Mouse (Mus musculus) forebrain, postnatal 0 days (tissue): Measurements from ENCODE around the gene Rufy3. TPM values are rescaled to one million over a fixed set of nuclear protein-coding genes. Genes with fewer than 3 reads are reported as not detected.

Experiments
- ATAC-seq: fragments of 200-750 bp; cut with Nextera tagmentation; 2 replicates; pipeline ENCODE4 v1.8.0; 2017; ENCODE audit warnings: mild to moderate bottlenecking, moderate library complexity
- DNase-seq: peaks from one replicate; pipeline ENCODE4 v3.0.0-alpha.2; 2015
- H3K27ac ChIP-seq: fragments of 300-500 bp; sonication (generic); 2 replicates; pipeline ENCODE4 v1.5.1; 2014; ENCODE audit warnings: low read depth, mild to moderate bottlenecking, antibody characterized with exemption, low read length, moderate library complexity, mixed read lengths
- H3K27me3 ChIP-seq: fragments of 300-500 bp; sonication (generic); 2 replicates; pipeline ENCODE4 v1.6.1; 2014; ENCODE audit warnings: mild to moderate bottlenecking, low read length, mixed read lengths; ENCODE audit not compliant: insufficient read depth
- H3K36me3 ChIP-seq: fragments of 300-500 bp; sonication (generic); 2 replicates; pipeline ENCODE4 v1.6.1; 2014; ENCODE audit warnings: mild to moderate bottlenecking, moderate library complexity; ENCODE audit not compliant: insufficient read depth
- H3K4me1 ChIP-seq: fragments of 300-500 bp; sonication (generic); 2 replicates; pipeline ENCODE4 v1.6.1; 2014; ENCODE audit warnings: antibody characterized with exemption; ENCODE audit not compliant: insufficient read depth
- H3K4me2 ChIP-seq: fragments of 300-500 bp; sonication (generic); 2 replicates; pipeline ENCODE4 v1.6.1; 2014; ENCODE audit warnings: low read depth, mild to moderate bottlenecking, moderate library complexity
- H3K4me3 ChIP-seq: fragments of 300-500 bp; sonication (generic); 2 replicates; pipeline ENCODE4 v1.5.1; 2014; ENCODE audit warnings: low read depth, low read length, mixed read lengths
- H3K9ac ChIP-seq: fragments of 300-500 bp; sonication (generic); 2 replicates; pipeline ENCODE4 v1.6.1; 2014; ENCODE audit warnings: mild to moderate bottlenecking
- H3K9me3 ChIP-seq: fragments of 300-500 bp; sonication (generic); 2 replicates; pipeline ENCODE4 v1.6.1; 2016; ENCODE audit warnings: low read length
- CTCF ChIP-seq: sonication (generic); IDR thresholded peaks from 2 replicates; pipeline ENCODE4 v1.5.1; 2016; ENCODE audit warnings: antibody characterized with exemption, control low read depth, low read depth
- WGBS: fragments of 180-500 bp; shearing (Covaris S2); extraction: QIAGEN DNeasy Blood & Tissue Kit; methylation state at CpG from one replicate; pipeline ENCODE4 v1.1.7; 2014; 5-methylcytosine and 5-hydroxymethylcytosine counted together
- polyA plus RNA-seq: library from polyadenylated mRNA; unstranded; fragments of >200 nt; fragmentation: Nextera tagmentation; extraction: Ambion mirVana; gene quantifications from 2 replicates; pipeline ENCODE4 v1.2.1, GENCODE M21; 2015
- total RNA-seq: library from RNA; depleted of rRNA; stranded (reverse); fragments of >200 nt; gene quantifications from 2 replicates; pipeline ENCODE4 v1.2.3, GENCODE M21; 2014

The Rufy3 gene
- total and polyA plus RNA-seq, 2 experiments from 2014 or later, result 214 to 319 TPM

DNA sequence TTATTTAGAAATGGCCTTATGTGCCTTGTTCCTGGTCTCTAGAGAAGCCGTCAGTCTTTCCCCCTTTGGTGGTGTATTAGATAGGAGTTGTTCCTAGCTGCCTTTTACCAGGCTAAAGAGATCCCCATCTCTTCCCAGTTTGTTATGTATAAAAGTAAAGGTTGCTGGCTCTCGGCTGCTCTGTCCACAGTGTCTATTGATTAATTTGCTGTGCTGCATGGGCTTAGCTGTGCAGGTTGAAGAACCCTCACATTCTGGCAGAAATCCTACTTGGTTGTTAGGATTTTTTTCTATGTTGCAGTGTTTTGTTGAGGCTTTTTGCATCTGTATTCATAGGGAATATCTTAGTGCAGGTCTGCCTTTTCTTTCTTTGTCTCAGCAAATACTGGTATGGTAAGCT lies 37.2 kb downstream of the Rufy3 start:
- WGBS, result 82% methylated on average over 2 of the region's 2 CpGs
- no peak overlapping the region for H3K27ac ChIP-seq
- no peak for TF ChIP-seq CTCF

DNA sequence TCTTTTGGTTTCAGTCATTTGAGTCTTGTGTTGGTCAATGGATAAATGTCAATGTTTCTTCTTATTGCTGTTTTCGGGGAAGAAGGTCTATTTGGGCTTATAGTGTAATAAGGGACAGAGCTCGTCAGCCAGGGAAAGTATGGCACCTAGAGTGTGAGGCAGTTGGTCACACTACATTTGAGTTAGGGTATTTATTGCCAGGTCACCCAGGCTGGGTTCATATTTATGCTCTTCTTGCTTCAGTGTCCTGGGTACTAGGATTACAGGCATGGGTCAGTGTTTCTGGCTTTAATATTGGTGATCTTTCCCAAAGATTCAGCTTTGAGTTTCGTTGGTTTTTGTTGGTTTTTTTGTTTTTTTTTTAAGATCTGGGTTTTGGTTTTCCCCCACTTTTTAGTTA lies 37.9 kb downstream of the Rufy3 start:
- no peak overlapping the region for H3K4me3 ChIP-seq
- ATAC-seq, result no peak
- H3K9ac ChIP-seq, result no peak overlapping the region
- H3K27ac ChIP-seq, result no peak overlapping the region
- no peaks in the 10 kb centered on the region for H3K27me3 ChIP-seq
- no peak for DNase-seq
- H3K4me2 ChIP-seq, result no peak overlapping the region
- H3K9me3 ChIP-seq, result no peaks in the 10 kb centered on the region
- peaks cover 13% of the 10 kb centered on the region; the same call in 1 of the 2 replicates for H3K36me3 ChIP-seq
- H3K4me1 ChIP-seq, result no peaks in the 10 kb centered on the region
- no peak for TF ChIP-seq CTCF
- WGBS, result 88% methylated on average over 3 of the region's 3 CpGs

More for the DNA sequence above, 37.2 kb downstream of the Rufy3 start:
- Histone ChIP-seq H3K4me2 (no peak overlapping the region), H3K9ac (no peak overlapping the region), H3K4me3 (no peak overlapping the region), H3K4me1 (no peaks in the 10 kb centered on the region), H3K36me3 (peaks cover 13% of the 10 kb centered on the region; the same call in 1 of the 2 replicates), H3K27me3 (no peaks in the 10 kb centered on the region), H3K9me3 (no peaks in the 10 kb centered on the region)
- ATAC-seq (no peak), DNase-seq (no peak)

DNA sequence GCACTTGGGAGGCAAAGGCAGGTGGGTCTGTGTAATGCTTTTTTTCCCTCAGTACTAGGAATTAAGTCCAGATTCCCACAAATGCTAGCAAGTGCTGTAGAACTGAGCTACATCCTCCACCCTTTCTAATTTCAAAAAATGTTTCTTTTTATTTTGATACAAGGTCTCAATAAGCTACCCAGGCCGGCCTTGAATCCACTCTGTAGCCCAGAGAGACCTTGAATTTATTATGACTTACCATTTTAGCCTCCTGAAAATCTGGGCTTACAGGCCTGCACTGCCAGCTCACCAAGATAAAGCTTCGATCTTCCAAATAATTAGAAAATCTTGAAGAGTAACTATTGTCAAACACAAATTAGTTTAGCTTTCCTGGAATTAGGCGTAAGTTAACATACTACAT lies 39.2 kb downstream of the Rufy3 start:
- Histone ChIP-seq H3K36me3 (peaks cover 10% of the 10 kb centered on the region; the same call in 1 of the 2 replicates), H3K9me3 (no peaks in the 10 kb centered on the region), H3K27me3 (no peaks in the 10 kb centered on the region), H3K4me2 (no peak overlapping the region), H3K9ac (no peak overlapping the region), H3K4me3 (no peak overlapping the region), H3K27ac (no peak overlapping the region), H3K4me1 (no peaks in the 10 kb centered on the region)
- TF ChIP-seq CTCF, result no peak
- 95% methylated on average over 3 of the region's 3 CpGs for WGBS
- ATAC-seq (no peak), DNase-seq (no peak)

DNA sequence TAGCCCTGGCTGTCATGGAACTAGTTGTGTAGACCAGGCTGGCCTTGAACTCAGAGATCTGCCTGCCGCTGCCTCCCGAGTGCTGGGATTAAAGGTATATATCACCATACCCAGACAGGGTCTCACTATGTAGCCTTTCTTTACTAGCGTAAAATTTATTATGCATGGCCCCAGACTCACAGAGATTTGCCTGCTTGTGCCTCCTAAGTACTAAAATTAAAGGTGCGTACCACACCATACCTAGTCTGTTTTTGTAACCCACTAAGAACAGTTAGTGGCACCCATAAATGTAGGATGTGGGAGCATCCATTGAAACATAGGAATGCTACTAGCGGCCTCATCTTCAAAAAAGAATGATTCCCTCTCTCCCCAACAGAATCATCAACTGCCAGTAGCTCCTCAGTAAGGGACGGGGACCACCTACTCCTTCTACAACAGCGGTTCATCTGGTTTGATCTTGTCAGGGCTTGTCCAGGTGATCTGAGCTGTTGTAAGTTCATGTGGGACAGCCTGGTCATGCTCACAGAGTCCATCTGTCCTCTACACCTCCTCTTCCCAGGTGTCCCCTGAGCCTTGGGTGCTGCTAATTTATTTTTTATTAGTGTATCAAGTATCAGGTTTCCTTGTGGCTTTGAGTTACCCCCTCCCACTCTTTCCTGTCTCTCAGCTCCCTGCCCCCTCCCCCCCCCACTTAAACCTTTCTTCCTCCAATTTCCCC lies 40.0 kb downstream of the Rufy3 start:
- Histone ChIP-seq H3K27ac (no peak overlapping the region), H3K36me3 (peaks cover 9% of the 10 kb centered on the region; the same call in 1 of the 2 replicates), H3K27me3 (no peaks in the 10 kb centered on the region), H3K9me3 (no peaks in the 10 kb centered on the region), H3K4me3 (no peak overlapping the region), H3K4me1 (no peaks in the 10 kb centered on the region), H3K9ac (no peak overlapping the region), H3K4me2 (no peak overlapping the region)
- ATAC-seq (no peak), DNase-seq (no peak)
- no peak for TF ChIP-seq CTCF
- WGBS, result 96% methylated on average over 7 of the region's 7 CpGs

DNA sequence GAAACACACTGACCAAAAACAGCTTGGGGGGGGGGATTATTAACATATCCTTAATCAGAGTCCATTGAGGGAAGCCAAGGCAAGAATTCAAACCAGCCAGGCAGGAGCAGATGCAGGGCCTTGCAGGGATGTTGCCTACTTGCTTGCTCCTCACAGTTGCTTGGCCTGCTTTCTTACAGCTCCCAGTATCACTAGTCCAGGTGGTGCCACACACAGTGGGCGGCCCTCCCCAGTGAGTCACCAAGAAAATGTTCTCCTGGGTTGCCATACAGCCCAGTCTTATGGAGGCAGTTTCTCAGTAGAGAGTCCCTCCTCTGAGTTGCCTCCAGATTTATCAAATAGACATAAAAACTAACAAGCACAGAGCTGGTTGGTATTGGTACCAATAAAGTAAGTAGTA lies 49.3 kb downstream of the Rufy3 start:
- Histone ChIP-seq H3K27me3 (no peaks in the 10 kb centered on the region), H3K9me3 (no peaks in the 10 kb centered on the region), H3K4me2 (no peak overlapping the region), H3K9ac (no peak overlapping the region), H3K4me1 (no peaks in the 10 kb centered on the region), H3K36me3 (peaks cover 38% of the 10 kb centered on the region), H3K4me3 (no peak overlapping the region), H3K27ac (no peak overlapping the region)
- 92% methylated on average over 1 of the region's 1 CpGs for WGBS
- no peak for TF ChIP-seq CTCF
- DNase-seq, result no peak
- ATAC-seq, result no peak

DNA sequence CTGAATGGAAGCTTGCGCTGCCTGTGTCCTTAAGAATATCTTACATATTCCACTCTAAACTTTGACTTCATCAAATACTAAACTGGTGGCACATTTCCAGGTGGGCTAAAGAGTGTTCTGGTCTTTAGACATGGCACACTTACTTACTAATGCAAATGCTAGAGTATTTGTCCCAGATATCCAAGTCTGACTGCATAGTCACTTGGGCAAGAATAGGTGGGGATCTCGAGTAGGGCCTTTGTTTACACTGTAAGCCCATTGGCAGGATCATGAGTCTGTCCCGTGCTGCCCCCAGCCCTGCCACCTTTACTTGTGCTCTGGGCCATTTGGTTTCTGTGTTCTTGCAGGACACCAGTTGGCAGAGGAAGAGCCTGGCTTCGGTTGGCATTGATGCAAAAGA lies 52.1 kb downstream of the Rufy3 start:
- whole genome bisulfite sequencing, result 90% methylated on average over 4 of the region's 4 CpGs
- Histone ChIP-seq H3K9me3 (no peaks in the 10 kb centered on the region), H3K36me3 (peaks cover 52% of the 10 kb centered on the region), H3K27me3 (no peaks in the 10 kb centered on the region), H3K4me2 (no peak overlapping the region), H3K4me1 (no peaks in the 10 kb centered on the region), H3K9ac (no peak overlapping the region), H3K4me3 (no peak overlapping the region), H3K27ac (no peak overlapping the region)
- TF ChIP-seq CTCF, result no peak
- ATAC-seq (no peak), DNase-seq (no peak)

DNA sequence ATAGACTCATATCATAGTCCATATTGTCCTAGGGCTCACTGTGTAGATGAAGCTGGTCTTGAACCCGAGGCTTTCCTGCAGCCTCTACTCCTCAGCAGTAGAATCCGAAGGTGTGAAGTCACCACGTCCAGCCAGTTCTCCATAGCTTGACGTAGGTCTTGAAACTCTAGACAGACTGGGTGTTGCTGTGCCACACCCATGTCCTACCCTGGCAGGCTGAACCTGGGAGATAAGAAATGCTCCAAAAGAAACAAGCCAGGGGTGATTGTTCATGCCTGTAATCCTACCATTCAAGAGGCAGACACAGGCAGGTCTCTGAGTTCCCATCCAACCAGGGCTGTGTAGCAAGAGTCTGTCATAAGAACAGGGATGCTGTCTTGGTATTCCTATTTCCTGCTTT lies 62.7 kb downstream of the Rufy3 start:
- Histone ChIP-seq H3K27me3 (no peaks in the 10 kb centered on the region), H3K9ac (no peak overlapping the region), H3K4me2 (no peak overlapping the region), H3K4me3 (no peak overlapping the region), H3K36me3 (peaks cover 53% of the 10 kb centered on the region), H3K27ac (no peak overlapping the region), H3K9me3 (no peaks in the 10 kb centered on the region), H3K4me1 (no peaks in the 10 kb centered on the region)
- WGBS, result 91% methylated on average over 4 of the region's 4 CpGs
- DNase-seq (no peak), ATAC-seq (no peak)
- TF ChIP-seq CTCF, result no peak
